Mouse (Mus musculus) hindbrain, embryonic 11.5 days (tissue): ENCODE results near the gene Mrps23. TPM values are rescaled to one million over a fixed set of nuclear protein-coding genes. Genes with fewer than 3 reads are reported as not detected.
A peak's percentile ranks its signal among the peaks of the same experiment; 100 is the strongest.
"Not testable (repeated sequence)": the region's sequence is repeated elsewhere in the genome, so short reads cannot be mapped to it uniquely, and the experiment has no call there.

Experiments used
- ATAC-seq: fragments of 200-750 bp; cut with Nextera tagmentation; 2 replicates; pipeline ENCODE4 v1.8.0; 2017; ENCODE audit warnings: mild to moderate bottlenecking, moderate TSS enrichment, moderate library complexity; ENCODE audit not compliant: low FRiP score
- DNase-seq: peaks from one replicate; pipeline ENCODE4 v3.0.0-alpha.2; 2015; ENCODE audit warnings: low spot score
- H3K27ac ChIP-seq: fragments of 300-500 bp; sonication (generic); 2 replicates; pipeline ENCODE4 v1.5.1; 2014; ENCODE audit warnings: mild to moderate bottlenecking, low read depth, low read length
- H3K27me3 ChIP-seq: fragments of 300-500 bp; sonication (generic); 2 replicates; pipeline ENCODE4 v1.6.1; 2014; ENCODE audit warnings: mild to moderate bottlenecking, low read length, moderate library complexity, mixed read lengths; ENCODE audit not compliant: control insufficient read depth, insufficient read depth
- H3K36me3 ChIP-seq: fragments of 300-500 bp; sonication (generic); 2 replicates; pipeline ENCODE4 v1.6.1; 2014; ENCODE audit warnings: mild to moderate bottlenecking, low read length, moderate library complexity, mixed read lengths; ENCODE audit not compliant: control insufficient read depth, insufficient read depth
- H3K4me1 ChIP-seq: fragments of 300-500 bp; sonication (generic); replicated peaks from 2 replicates; pipeline ENCODE4 v1.6.1; 2014; ENCODE audit warnings: low read length, mixed read lengths; ENCODE audit not compliant: control insufficient read depth, insufficient read depth
- H3K4me2 ChIP-seq: fragments of 300-500 bp; sonication (generic); replicated peaks from 2 replicates; pipeline ENCODE4 v1.6.1; 2014; ENCODE audit warnings: mild to moderate bottlenecking, low read depth, low read length
- H3K4me3 ChIP-seq: fragments of 300-500 bp; sonication (generic); 2 replicates; pipeline ENCODE4 v1.5.1; 2014; ENCODE audit warnings: low read depth, low read length
- H3K9ac ChIP-seq: fragments of 300-500 bp; sonication (generic); 2 replicates; pipeline ENCODE4 v1.6.1; 2014; ENCODE audit warnings: low read depth, low read length
- H3K9me3 ChIP-seq: fragments of 300-500 bp; sonication (generic); 2 replicates; pipeline ENCODE4 v1.6.1; 2016; ENCODE audit warnings: low read length; ENCODE audit not compliant: control insufficient read depth
- WGBS: fragments of 180-500 bp; shearing (Covaris S2); extraction: QIAGEN DNeasy Blood & Tissue Kit; methylation state at CpG from one replicate; pipeline ENCODE4 v1.1.7; 2014; 5-methylcytosine and 5-hydroxymethylcytosine counted together
- polyA plus RNA-seq: library from polyadenylated mRNA; unstranded; fragments of >200 nt; fragmentation: Nextera tagmentation; extraction: Ambion mirVana; gene quantifications from 2 replicates; pipeline ENCODE4 v1.2.1, GENCODE M21; 2014

The Mrps23 gene
- polyA plus RNA-seq, 1 experiment from 2014 or later: 84.5 TPM

GRCm38 (mm10) chr11:88193824-88194696 lies 10.1 kb upstream of the Mrps23 start:
- WGBS: 5% methylated on average over 29 of the region's 29 CpGs

GRCm38 (mm10) chr11:88195699-88196098 lies 8.5 kb upstream of the Mrps23 start:
- WGBS: 84% methylated on average over 3 of the region's 3 CpGs
- not testable (repeated sequence) for H3K4me2 ChIP-seq, ATAC-seq, H3K4me3 ChIP-seq, H3K27ac ChIP-seq, H3K9ac ChIP-seq, DNase-seq, H3K9me3 ChIP-seq, H3K4me1 ChIP-seq, H3K36me3 ChIP-seq
- peaks cover 28% of the 10 kb centered on the region for H3K27me3 ChIP-seq

More at GRCm38 (mm10) chr11:88193824-88194696, 10.1 kb upstream of the Mrps23 start:
- H3K4me1 ChIP-seq: peaks cover 2% of the 10 kb centered on the region; the same call in 1 of the 2 replicates
- ATAC-seq (no peak), DNase-seq (no peak)
- no peak overlapping the region for H3K27ac ChIP-seq
- H3K9ac ChIP-seq: no peak overlapping the region
- peak overlapping the region; percentile 20; the same call in 1 of the 2 replicates for H3K4me2 ChIP-seq
- H3K4me3 ChIP-seq: peak overlapping the region; percentile 11; the same call in 1 of the 2 replicates
- H3K27me3 ChIP-seq: peaks cover 28% of the 10 kb centered on the region
- no peaks in the 10 kb centered on the region for H3K36me3 ChIP-seq
- no peaks in the 10 kb centered on the region for H3K9me3 ChIP-seq

- Histone ChIP-seq H3K27ac (no peak overlapping the region), H3K36me3 (no peaks in the 10 kb centered on the region), H3K4me2 (no peak overlapping the region), H3K4me3 (no peak overlapping the region), H3K27me3 (peaks cover 24% of the 10 kb centered on the region), H3K9ac (no peak overlapping the region), H3K9me3 (no peaks in the 10 kb centered on the region), H3K4me1 (peaks cover 2% of the 10 kb centered on the region; the same call in 1 of the 2 replicates)
- DNase-seq (peak; percentile 76), ATAC-seq (no peak)
- 15% methylated on average over 2 of the region's 2 CpGs for WGBS
Measured at GRCm38 (mm10) chr11:88197153-88197576, 7.0 kb upstream of the Mrps23 start.

- no peak for ATAC-seq
- H3K36me3 ChIP-seq: no peaks in the 10 kb centered on the region
- peaks cover 15% of the 10 kb centered on the region for H3K27me3 ChIP-seq
- no peak overlapping the region for H3K9ac ChIP-seq
- peaks cover 2% of the 10 kb centered on the region; the same call in 1 of the 2 replicates for H3K4me1 ChIP-seq
- no peaks in the 10 kb centered on the region for H3K9me3 ChIP-seq
- 24% methylated on average over 4 of the region's 4 CpGs for WGBS
- DNase-seq: no peak
- H3K27ac ChIP-seq: no peak overlapping the region
- H3K4me2 ChIP-seq: no peak overlapping the region
- H3K4me3 ChIP-seq: no peak overlapping the region
Measured at GRCm38 (mm10) chr11:88198223-88198622, 6.0 kb upstream of the Mrps23 start.

- Histone ChIP-seq H3K27me3 (no peaks in the 10 kb centered on the region), H3K4me3 (no peak overlapping the region), H3K27ac (no peak overlapping the region), H3K9ac (no peak overlapping the region), H3K4me1 (peaks cover 4% of the 10 kb centered on the region; the same call in 1 of the 2 replicates), H3K36me3 (no peaks in the 10 kb centered on the region), H3K9me3 (no peaks in the 10 kb centered on the region), H3K4me2 (no peak overlapping the region)
- DNase-seq (no peak), ATAC-seq (no peak)
- WGBS: 78% methylated on average over 2 of the region's 2 CpGs
Measured at GRCm38 (mm10) chr11:88201172-88201571, 3.0 kb upstream of the Mrps23 start.

GRCm38 (mm10) chr11:88202077-88202476 lies 2.1 kb upstream of the Mrps23 start:
- Histone ChIP-seq H3K27ac (no peak overlapping the region), H3K4me3 (no peak overlapping the region)
- 7% methylated on average over 2 of the region's 2 CpGs for WGBS

GRCm38 (mm10) chr11:88204593-88205368 lies 593 bp downstream of the Mrps23 start:
- peak overlapping the region; percentile 58 for H3K4me3 ChIP-seq
- peak overlapping the region; percentile 70 for H3K9ac ChIP-seq
- peak overlapping the region; percentile 64 for H3K4me2 ChIP-seq
- peaks cover 4% of the 10 kb centered on the region; the same call in 1 of the 2 replicates for H3K4me1 ChIP-seq
- no peaks in the 10 kb centered on the region for H3K27me3 ChIP-seq
- peak; percentile 46 for ATAC-seq
- DNase-seq: no peak
- no peak overlapping the region for H3K27ac ChIP-seq
- WGBS: 34% methylated on average over 30 of the region's 30 CpGs
- no peaks in the 10 kb centered on the region for H3K9me3 ChIP-seq
- H3K36me3 ChIP-seq: 0 out of 2 replicates have a peak, but pooled peaks cover 3% of the 10 kb centered on the region

More at GRCm38 (mm10) chr11:88202077-88202476, 2.1 kb upstream of the Mrps23 start:
- no peaks in the 10 kb centered on the region for H3K36me3 ChIP-seq
- ATAC-seq: no peak
- peaks cover 4% of the 10 kb centered on the region; the same call in 1 of the 2 replicates for H3K4me1 ChIP-seq
- no peak overlapping the region for H3K4me2 ChIP-seq
- H3K27me3 ChIP-seq: no peaks in the 10 kb centered on the region
- no peak for DNase-seq
- no peaks in the 10 kb centered on the region for H3K9me3 ChIP-seq
- H3K9ac ChIP-seq: no peak overlapping the region

GRCm38 (mm10) chr11:88206576-88206975 lies 2.4 kb downstream of the Mrps23 start:
- WGBS: 90% methylated on average over 8 of the region's 8 CpGs
- DNase-seq, H3K27ac ChIP-seq, ATAC-seq, H3K9me3 ChIP-seq, H3K4me3 ChIP-seq, H3K27me3 ChIP-seq, H3K4me1 ChIP-seq, H3K9ac ChIP-seq, H3K36me3 ChIP-seq, H3K4me2 ChIP-seq: not testable (repeated sequence)
